Comparison of ENCODE assay signal across 8 mouse cellular contexts in genomic region chr2:157873223-157873622, GRCm38 (mm10). TPM values are rescaled to one million over a fixed set of nuclear protein-coding genes. Genes with fewer than 3 reads are reported as not detected.
DNase-seq lines count a peak whose midpoint lies in the region; ATAC-seq lines count a peak whose summit lies in the region.

No protein-coding gene starts in this region.

- H3K4me1 ChIP-seq in kidney, embryonic 16.5 days (ENCODE audit: insufficient read depth, low read length), result peaks cover 5% of the 10 kb centered on the region; the same call in 1 of the 2 replicates

- H3K4me3 ChIP-seq in kidney, embryonic 16.5 days (ENCODE audit: low read length), result no peak overlapping the region

- no peak overlapping the region for H3K4me2 ChIP-seq in kidney, embryonic 16.5 days (replicated peaks; ENCODE audit: low read depth, low read length)

- no peaks in the 10 kb centered on the region for H3K27me3 ChIP-seq in kidney, embryonic 16.5 days (ENCODE audit: insufficient read depth, low read length)

- H3K9me3 ChIP-seq in kidney, embryonic 16.5 days (ENCODE audit: low read length), result no peaks in the 10 kb centered on the region

- peak; percentile 47 to 58 for DNase-seq in kidney, adult 8-10 months
- peak; percentile 96 for DNase-seq in adrenal gland, adult 2 months
- DNase-seq in cerebellum, postnatal 36 days, result peak; percentile 21 to 28
- DNase-seq in kidney, postnatal 36 days, result peak; percentile 48 to 53
- no peak for DNase-seq in spleen, adult 12 weeks (ENCODE audit: low spot score)
- DNase-seq in T-cell, adult 2 months (ENCODE audit: low spot score), result no peak
- no peak for DNase-seq in lung, postnatal 14 days

- 76% methylated on average over 6 of the region's 6 CpGs for WGBS in kidney, embryonic 16.5 days

- H3K9ac ChIP-seq in kidney, embryonic 16.5 days (replicated peaks; ENCODE audit: low read length), result no peak overlapping the region

- no peak for ATAC-seq in kidney, embryonic 16.5 days (ENCODE audit: low FRiP score, low TSS enrichment)

- no peak overlapping the region for H3K27ac ChIP-seq in kidney, embryonic 16.5 days (ENCODE audit: low read length)

- peaks cover 5% of the 10 kb centered on the region; the same call in 1 of the 2 replicates for H3K36me3 ChIP-seq in kidney, embryonic 16.5 days (ENCODE audit: insufficient read depth, low read length)

RNA-seq across cellular contexts. Expression of gene Vstm2l, which starts 41.2 kb away (rescaled TPM):
- 0.21 and 0.22 TPM in 2 replicates for polyA plus RNA-seq in kidney, embryonic 16.5 days (2015; fragmentation: Nextera tagmentation; extraction: Ambion mirVana)
- 1 to 10 TPM; 1.6 to 2.0 TPM for total RNA-seq in adrenal gland, adult 2 months (2021)
- 6.4 and 9.0 TPM in 2 replicates for polyA plus RNA-seq in adrenal gland, adult 2 months (2012; rRNA removed)

Comparison
In these comparisons a context has a peak if more than half of its experiments do, and no peak if none do; other contexts are left out.
1. DNase-seq: peak in kidney, adult 8-10 months (2 of 2), adrenal gland, adult 2 months (single experiment), cerebellum, postnatal 36 days (2 of 2) and kidney, postnatal 36 days (2 of 2); none in spleen, adult 12 weeks (single experiment), T-cell, adult 2 months (single experiment) and lung, postnatal 14 days (single experiment).